Mouse (Mus musculus): Measurements from ENCODE around the gene Nemf. TPM values are rescaled to one million over a fixed set of nuclear protein-coding genes. Genes with fewer than 3 reads are reported as not detected.
A peak's percentile ranks its signal among the peaks of the same experiment; 100 is the strongest.

Gene Nemf
- total RNA-seq, 2 experiments from 2014 or later: 43.5 to 54.5 TPM

- DNase-seq (ENCODE audit: low spot score in 2 of 2): peak in 1 of 2 experiments; percentile 15
These were observed 88.9 kb downstream of the Nemf start for GRCm38 (mm10) chr12:69267956-69268632.

DNA sequence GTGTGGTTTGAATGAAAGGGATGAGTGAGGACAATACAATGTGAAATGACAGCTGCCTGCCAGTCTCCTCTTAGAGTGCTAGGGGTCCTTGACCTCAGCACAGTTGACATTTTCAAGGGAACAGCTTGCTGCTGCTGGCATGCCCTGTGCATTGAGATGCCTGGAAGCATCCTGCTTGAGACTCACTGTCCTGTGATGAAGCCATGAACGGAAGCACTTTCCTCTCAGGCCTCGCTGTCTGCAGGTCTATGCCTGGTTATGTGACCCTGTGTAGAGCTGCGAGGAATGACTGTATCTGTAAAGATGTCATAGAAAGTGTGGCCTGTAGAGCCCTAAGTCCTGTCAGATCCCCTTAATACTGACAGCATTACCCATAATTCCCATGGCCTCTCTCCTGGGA lies 91.9 kb downstream of the Nemf start:
- DNase-seq (ENCODE audit: low spot score in 2 of 2): no peak

- DNase-seq (ENCODE audit: low spot score in 2 of 2): no peak
These were observed 94.7 kb downstream of the Nemf start for GRCm38 (mm10) chr12:69262251-69262650.

Small RNA genes lying within 50 kb of the gene (microRNA-seq; reads per million reads assigned to microRNA genes)
- gene Gm47299 (0 to 0.25 reads per million in 2 experiments), gene Gm47305 (0 reads per million in 2 experiments)

Other genes starting within 250 kb of the Nemf start
- gene Rps29, start 198.0 kb downstream of the Nemf start, total RNA-seq (2021): 1,000 to 10,000 TPM; 1,313 to 1,405 TPM
- gene Lrr1, start 188.4 kb downstream of the Nemf start, total RNA-seq (2021): not detected
- 100 to 1,000 TPM; 188 to 192 TPM for gene Rpl36al, start 173.1 kb downstream of the Nemf start, total RNA-seq (2021)
- gene Mgat2, start 173.0 kb downstream of the Nemf start, total RNA-seq (2021): 10 to 100 TPM; 25.9 to 27.1 TPM
- 1 to 10 TPM; 5.0 to 5.4 TPM for gene Gm49383, start 160.1 kb downstream of the Nemf start, total RNA-seq (2021)
- gene Dnaaf2, start 158.7 kb downstream of the Nemf start, total RNA-seq (2021): 1 to 10 TPM; 1.5 to 1.8 TPM
- gene Gm49384, start 152.9 kb downstream of the Nemf start, total RNA-seq (2021): 1 to 10 TPM; 3.4 to 4.6 TPM
- gene Pole2, start 129.0 kb downstream of the Nemf start, total RNA-seq (2021): under 1 TPM; 0.20 to 0.28 TPM
- 10 to 100 TPM; 18.8 to 19.4 TPM for gene Klhdc1, start 116.0 kb downstream of the Nemf start, total RNA-seq (2021)
- gene Klhdc2, start 60.5 kb downstream of the Nemf start, total RNA-seq (2021): 100 to 1,000 TPM; 120 to 125 TPM
- 10 to 100 TPM; 47.2 to 49.9 TPM for gene Arf6, start 15.0 kb upstream of the Nemf start, total RNA-seq (2021)
- not detected for gene Gm9887, start 15.3 kb upstream of the Nemf start, total RNA-seq (2021)
- 10 to 100 TPM; 20.2 to 20.8 TPM for gene Vcpkmt, start 225.9 kb upstream of the Nemf start, total RNA-seq (2021)